Mouse (Mus musculus) limb, embryonic 13.5 days (tissue): ENCODE measurements around the gene Abcd3. TPM values are rescaled to one million over a fixed set of nuclear protein-coding genes. Genes with fewer than 3 reads are reported as not detected.

ENCODE experiments used
- ATAC-seq: fragments of 200-750 bp; cut with Nextera tagmentation; 2 replicates; pipeline ENCODE4 v1.8.0; 2017; ENCODE audit warnings: low read depth, moderate number of reproducible peaks, moderate TSS enrichment; ENCODE audit not compliant: low FRiP score
- H3K27ac ChIP-seq: fragments of 300-500 bp; sonication (generic); 2 replicates; pipeline ENCODE4 v1.5.1; 2015; ENCODE audit warnings: inconsistent platforms, mild to moderate bottlenecking, moderate library complexity
- H3K27me3 ChIP-seq: fragments of 300-500 bp; sonication (generic); 2 replicates; pipeline ENCODE4 v1.6.1; 2015; ENCODE audit warnings: mild to moderate bottlenecking, inconsistent platforms
- H3K36me3 ChIP-seq: fragments of 300-500 bp; sonication (generic); 2 replicates; pipeline ENCODE4 v1.6.1; 2015; ENCODE audit warnings: inconsistent platforms, mild to moderate bottlenecking, moderate library complexity
- H3K4me1 ChIP-seq: fragments of 300-500 bp; sonication (generic); 2 replicates; pipeline ENCODE4 v1.6.1; 2015; ENCODE audit warnings: inconsistent platforms
- H3K4me2 ChIP-seq: fragments of 300-500 bp; sonication (generic); replicated peaks from 2 replicates; pipeline ENCODE4 v1.6.1; 2015; ENCODE audit warnings: inconsistent platforms, mild to moderate bottlenecking, moderate library complexity
- H3K4me3 ChIP-seq: fragments of 300-500 bp; sonication (generic); 2 replicates; pipeline ENCODE4 v1.5.1; 2015; ENCODE audit warnings: moderate library complexity, mild to moderate bottlenecking, inconsistent platforms
- H3K9ac ChIP-seq: fragments of 300-500 bp; sonication (generic); 2 replicates; pipeline ENCODE4 v1.6.1; 2015; ENCODE audit warnings: mild to moderate bottlenecking, inconsistent platforms
- H3K9me3 ChIP-seq: fragments of 300-500 bp; sonication (generic); 2 replicates; pipeline ENCODE4 v1.6.1; 2016; ENCODE audit warnings: inconsistent platforms
- WGBS: fragments of 180-500 bp; shearing (Covaris S2); methylation state at CpG from one replicate; pipeline ENCODE4 v1.1.7; 2015; 5-methylcytosine and 5-hydroxymethylcytosine counted together
- polyA plus RNA-seq: library from polyadenylated mRNA; unstranded; fragments of >200 nt; fragmentation: Nextera tagmentation; extraction: Ambion mirVana; gene quantifications from 2 replicates; pipeline ENCODE4 v1.2.1, GENCODE M21; 2015

The Abcd3 gene
- polyA plus RNA-seq: 58.7 and 60.4 TPM in 2 replicates

- WGBS: under 1% methylated on average over 55 of the region's 99 CpGs
- ATAC-seq: peak; percentile 91
- Histone ChIP-seq H3K4me1 (peaks cover 35% of the 10 kb centered on the region), H3K4me3 (peak within 1 kb of the TSS; percentile 85), H3K27me3 (no peaks in the 10 kb centered on the region), H3K4me2 (peak within 1 kb of the TSS; percentile 65), H3K27ac (peak within 1 kb of the TSS; percentile 98), H3K9me3 (no peaks in the 10 kb centered on the region), H3K36me3 (no peaks in the 10 kb centered on the region), H3K9ac (peak within 1 kb of the TSS; percentile 92)
Measured at GRCm38 (mm10) chr3:121814877-121815548, at the start of gene Abcd3. Abcd3 (minus strand) TSS chr3:121815302.

DNA sequence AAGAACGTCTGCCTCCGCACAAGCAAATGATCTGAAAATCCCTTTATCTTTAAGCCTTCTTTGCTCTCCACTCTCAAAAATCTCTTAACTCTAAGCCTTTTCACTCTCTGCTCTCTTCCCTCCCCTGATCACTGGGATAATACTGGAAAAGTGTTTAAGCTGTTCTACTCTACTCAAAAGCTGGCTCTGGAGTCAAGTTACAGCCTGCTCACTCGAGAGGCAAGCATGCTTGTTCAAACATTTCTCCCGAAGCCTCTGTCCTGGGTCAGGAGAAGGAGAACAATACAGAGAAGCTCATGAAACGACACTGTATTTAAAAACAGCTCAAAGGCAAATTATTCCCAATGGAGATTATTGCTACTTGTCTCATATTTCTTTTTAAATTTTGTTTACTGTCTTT lies 44.0 kb upstream of the Abcd3 start:
- Histone ChIP-seq H3K4me1 (peaks cover 13% of the 10 kb centered on the region), H3K4me3 (no peak overlapping the region), H3K27me3 (no peaks in the 10 kb centered on the region), H3K9ac (no peak overlapping the region), H3K9me3 (no peaks in the 10 kb centered on the region), H3K4me2 (no peak overlapping the region; the same call in 1 of the 2 replicates), H3K36me3 (no peaks in the 10 kb centered on the region), H3K27ac (peak overlapping the region; percentile 48; the same call in 1 of the 2 replicates)
- 29% methylated on average over 5 of the region's 5 CpGs for WGBS
- ATAC-seq: peak; percentile 59; the same call in 1 of the 2 replicates

DNA sequence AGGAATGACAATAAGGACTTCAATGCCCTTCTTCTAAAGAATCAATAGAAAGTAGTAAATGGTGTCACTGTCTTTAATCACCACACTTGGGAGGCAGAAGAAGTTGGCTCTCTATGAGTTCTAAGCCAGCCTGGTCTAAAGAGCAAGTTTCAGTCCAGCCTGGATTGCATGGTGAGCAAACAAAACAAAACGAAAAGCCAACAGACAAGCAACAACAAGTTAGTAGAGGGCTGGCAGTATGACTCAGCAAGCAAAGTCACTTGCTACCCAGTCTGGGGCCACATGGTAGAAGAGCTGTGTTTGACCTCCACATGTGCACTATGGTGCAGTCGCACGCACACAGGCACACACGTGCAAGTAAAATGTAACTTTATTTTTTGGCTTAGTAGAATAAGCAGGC lies 41.0 kb upstream of the Abcd3 start:
- ATAC-seq: no peak
- H3K4me1 ChIP-seq: peaks cover 13% of the 10 kb centered on the region
- no peak overlapping the region for H3K4me2 ChIP-seq
- no peak overlapping the region for H3K9ac ChIP-seq
- WGBS: 95% methylated on average over 4 of the region's 4 CpGs
- no peak overlapping the region for H3K4me3 ChIP-seq
- no peaks in the 10 kb centered on the region for H3K36me3 ChIP-seq
- H3K27me3 ChIP-seq: no peaks in the 10 kb centered on the region
- H3K9me3 ChIP-seq: no peaks in the 10 kb centered on the region
- H3K27ac ChIP-seq: no peak overlapping the region

GRCm38 (mm10) chr3:121853781-121854520 lies 38.8 kb upstream of the Abcd3 start:
- Histone ChIP-seq H3K36me3 (no peaks in the 10 kb centered on the region), H3K9ac (no peak overlapping the region), H3K27me3 (no peaks in the 10 kb centered on the region), H3K4me1 (peaks cover 9% of the 10 kb centered on the region), H3K4me3 (no peak overlapping the region), H3K27ac (no peak overlapping the region), H3K9me3 (no peaks in the 10 kb centered on the region), H3K4me2 (no peak overlapping the region)
- ATAC-seq: no peak
- 69% methylated on average over 5 of the region's 5 CpGs for WGBS

DNA sequence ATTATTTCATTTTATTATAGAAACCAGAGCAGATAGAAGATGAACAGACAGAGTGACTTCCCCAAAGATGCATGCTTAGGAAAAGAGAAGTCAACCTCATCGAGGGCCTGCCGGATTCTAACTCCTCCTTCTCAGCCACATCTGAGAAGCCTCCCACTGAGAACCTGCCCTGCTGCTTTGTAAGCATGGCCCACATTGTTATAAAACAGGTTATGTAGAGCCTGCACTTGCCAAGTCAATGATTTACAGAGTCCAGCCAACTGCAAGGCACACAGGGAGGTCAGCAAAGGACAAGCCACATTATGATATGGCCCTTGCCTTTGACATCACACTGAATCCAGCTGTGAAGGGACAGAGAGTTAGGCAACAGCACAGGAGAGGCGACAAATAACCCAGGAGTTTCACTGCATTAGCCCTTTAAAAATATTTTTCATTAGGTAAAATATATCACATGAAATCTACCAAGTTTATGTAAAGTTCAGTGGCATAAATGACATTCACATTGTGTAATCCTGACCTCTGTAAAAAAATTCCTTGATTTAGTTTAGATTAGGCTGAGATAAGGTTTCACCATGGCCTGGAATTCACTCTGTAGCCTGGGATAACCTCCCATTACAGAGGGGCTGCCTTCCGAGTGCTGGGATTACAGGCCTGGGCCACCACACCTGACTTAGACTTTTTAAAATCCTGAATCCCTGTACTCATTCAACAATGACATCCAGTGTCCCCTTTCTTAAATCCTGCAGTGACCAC lies 37.1 kb upstream of the Abcd3 start:
- Histone ChIP-seq H3K4me1 (no peaks in the 10 kb centered on the region), H3K4me2 (no peak overlapping the region), H3K9me3 (no peaks in the 10 kb centered on the region), H3K36me3 (no peaks in the 10 kb centered on the region), H3K4me3 (no peak overlapping the region), H3K9ac (no peak overlapping the region), H3K27ac (no peak overlapping the region), H3K27me3 (no peaks in the 10 kb centered on the region)
- WGBS: 49% methylated on average over 4 of the region's 4 CpGs
- no peak for ATAC-seq

DNA sequence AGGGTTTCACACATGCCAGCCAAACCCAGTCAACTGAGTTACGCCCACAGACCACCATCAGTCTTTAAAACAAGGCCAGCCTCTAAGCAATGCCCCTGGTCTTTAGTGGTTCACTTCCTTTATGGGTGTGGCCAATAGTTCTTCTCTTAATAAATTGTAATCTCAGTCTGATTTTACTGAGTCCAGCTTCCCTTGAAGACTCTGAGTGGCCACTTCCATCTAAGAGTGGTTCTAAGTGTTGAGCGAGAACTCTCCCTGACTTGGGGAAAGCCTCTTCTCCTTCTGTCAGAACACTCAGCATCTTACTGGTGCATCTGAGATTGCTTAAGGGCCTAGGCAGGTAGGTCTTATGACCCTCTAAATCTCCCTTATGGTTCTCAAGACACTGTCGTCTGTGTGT lies 35.9 kb upstream of the Abcd3 start:
- Histone ChIP-seq H3K4me3 (no peak overlapping the region), H3K36me3 (no peaks in the 10 kb centered on the region), H3K9me3 (no peaks in the 10 kb centered on the region), H3K27me3 (no peaks in the 10 kb centered on the region), H3K27ac (no peak overlapping the region), H3K9ac (no peak overlapping the region), H3K4me1 (no peaks in the 10 kb centered on the region), H3K4me2 (no peak overlapping the region)
- ATAC-seq: no peak
- 86% methylated on average over 3 of the region's 3 CpGs for WGBS

GRCm38 (mm10) chr3:121850381-121850780 lies 35.3 kb upstream of the Abcd3 start:
- Histone ChIP-seq H3K9ac (no peak overlapping the region), H3K4me3 (no peak overlapping the region), H3K9me3 (no peaks in the 10 kb centered on the region), H3K27ac (no peak overlapping the region), H3K27me3 (no peaks in the 10 kb centered on the region), H3K4me1 (no peaks in the 10 kb centered on the region), H3K4me2 (no peak overlapping the region), H3K36me3 (no peaks in the 10 kb centered on the region)
- no peak for ATAC-seq
- 86% methylated on average over 4 of the region's 4 CpGs for WGBS

DNA sequence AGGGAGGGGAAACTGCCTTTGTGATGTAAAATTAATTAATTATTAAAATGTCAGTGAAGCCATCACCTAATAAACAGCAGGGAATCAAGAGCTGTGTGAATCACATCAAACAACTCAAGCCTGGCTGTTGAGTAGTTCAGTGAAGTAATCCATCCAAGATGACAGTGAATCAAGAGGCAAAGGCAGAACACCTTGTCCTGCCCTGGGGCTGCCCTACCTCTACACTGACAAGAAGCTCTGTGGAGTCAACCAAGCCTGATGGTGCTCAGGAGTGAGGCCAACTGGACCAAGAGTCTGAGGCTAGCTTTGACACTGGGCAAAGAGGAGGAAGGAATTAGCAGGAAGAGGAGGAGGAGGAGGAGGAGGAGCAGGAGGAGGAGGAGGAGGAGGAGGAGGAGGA lies 32.2 kb upstream of the Abcd3 start:
- Histone ChIP-seq H3K9me3 (no peaks in the 10 kb centered on the region), H3K36me3 (no peaks in the 10 kb centered on the region), H3K4me2 (no peak overlapping the region), H3K27me3 (no peaks in the 10 kb centered on the region), H3K4me1 (no peaks in the 10 kb centered on the region), H3K4me3 (no peak overlapping the region), H3K9ac (no peak overlapping the region), H3K27ac (no peak overlapping the region)
- no peak for ATAC-seq

DNA sequence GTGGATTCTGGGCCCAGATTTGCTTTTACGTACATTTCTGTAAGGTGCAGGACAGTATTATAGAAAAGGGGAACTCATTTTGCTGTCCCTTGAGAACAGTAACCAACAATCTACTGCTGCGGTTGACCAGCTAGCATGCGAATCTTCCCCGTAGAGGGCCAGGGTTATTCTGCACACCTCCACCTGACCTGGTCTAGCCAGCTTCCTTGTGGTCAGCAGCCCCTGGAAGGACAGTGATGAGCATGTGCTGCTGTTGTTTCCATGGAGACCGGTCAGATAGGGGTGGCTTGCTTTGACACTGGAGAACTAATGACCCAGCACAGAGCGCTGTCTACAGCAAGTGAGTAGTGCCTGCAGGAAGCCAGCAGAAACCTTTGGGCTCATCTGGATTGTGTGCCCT lies 29.6 kb upstream of the Abcd3 start:
- Histone ChIP-seq H3K4me1 (no peaks in the 10 kb centered on the region), H3K9ac (no peak overlapping the region), H3K4me3 (no peak overlapping the region), H3K9me3 (no peaks in the 10 kb centered on the region), H3K4me2 (no peak overlapping the region), H3K27me3 (no peaks in the 10 kb centered on the region), H3K27ac (no peak overlapping the region), H3K36me3 (no peaks in the 10 kb centered on the region)
- WGBS: 90% methylated on average over 6 of the region's 6 CpGs
- ATAC-seq: no peak

DNA sequence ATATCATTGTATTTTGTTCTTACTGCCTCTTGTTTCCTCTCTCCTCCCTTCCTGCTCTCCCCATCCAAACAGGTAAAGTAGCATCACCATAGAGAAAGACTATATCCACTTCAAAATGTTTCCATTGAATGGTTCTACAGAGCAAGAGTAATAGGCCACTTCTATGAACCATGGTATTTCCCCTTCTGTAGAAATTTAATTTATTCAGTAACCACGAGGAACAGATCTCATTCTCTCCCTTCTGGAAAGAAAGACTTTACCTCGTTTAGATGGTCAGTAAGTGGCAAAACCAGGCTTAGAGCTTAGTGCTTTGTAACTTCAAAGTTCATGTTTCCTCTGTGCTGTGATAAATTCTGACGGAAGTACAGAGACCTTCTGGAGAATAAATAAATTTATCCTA lies 28.9 kb upstream of the Abcd3 start:
- H3K27ac ChIP-seq: no peak overlapping the region
- no peaks in the 10 kb centered on the region for H3K4me1 ChIP-seq
- no peak overlapping the region for H3K9ac ChIP-seq
- H3K36me3 ChIP-seq: no peaks in the 10 kb centered on the region
- H3K27me3 ChIP-seq: no peaks in the 10 kb centered on the region
- no peak overlapping the region for H3K4me3 ChIP-seq
- H3K9me3 ChIP-seq: no peaks in the 10 kb centered on the region
- WGBS: 57% methylated on average over 3 of the region's 3 CpGs
- no peak for ATAC-seq
- no peak overlapping the region for H3K4me2 ChIP-seq

GRCm38 (mm10) chr3:121843254-121843653 lies 28.2 kb upstream of the Abcd3 start:
- Histone ChIP-seq H3K27ac (no peak overlapping the region), H3K9me3 (0 out of 2 replicates have a peak, but pooled peaks cover 3% of the 10 kb centered on the region), H3K4me1 (no peaks in the 10 kb centered on the region), H3K27me3 (no peaks in the 10 kb centered on the region), H3K4me2 (no peak overlapping the region), H3K36me3 (no peaks in the 10 kb centered on the region), H3K4me3 (no peak overlapping the region), H3K9ac (no peak overlapping the region)
- WGBS: 73% methylated on average over 5 of the region's 5 CpGs
- ATAC-seq: no peak

DNA sequence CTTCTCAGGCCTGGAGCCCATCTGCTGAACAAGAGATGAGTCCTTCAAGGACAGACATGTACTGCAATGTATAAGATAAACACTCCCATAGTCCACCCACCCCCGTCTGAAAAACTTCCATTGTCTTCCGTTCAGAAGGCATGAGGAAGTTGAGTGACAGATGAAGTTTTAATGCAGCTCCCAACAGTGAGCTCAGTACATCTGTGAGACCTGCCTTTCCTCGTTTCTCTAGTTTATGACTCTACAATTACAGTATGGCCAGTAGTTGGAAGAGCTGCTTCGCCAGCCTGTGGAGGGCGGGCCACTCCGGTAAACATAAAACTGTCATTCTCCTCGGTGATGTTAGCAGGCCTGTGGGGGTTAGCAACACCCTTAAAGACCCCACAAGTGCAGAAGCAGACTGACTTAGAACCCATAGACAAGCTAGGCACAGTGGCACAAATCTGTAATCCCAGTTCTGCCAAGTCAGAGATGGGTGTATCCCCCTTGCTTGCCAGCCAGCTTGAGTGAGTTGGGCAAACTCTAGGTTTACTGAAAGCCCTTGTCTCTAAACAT lies 27.3 kb upstream of the Abcd3 start:
- H3K27me3 ChIP-seq: no peaks in the 10 kb centered on the region
- no peak overlapping the region for H3K4me2 ChIP-seq
- H3K9me3 ChIP-seq: 0 out of 2 replicates have a peak, but pooled peaks cover 5% of the 10 kb centered on the region
- no peak overlapping the region for H3K4me3 ChIP-seq
- no peaks in the 10 kb centered on the region for H3K36me3 ChIP-seq
- no peaks in the 10 kb centered on the region for H3K4me1 ChIP-seq
- WGBS: 38% methylated on average over 7 of the region's 7 CpGs
- no peak overlapping the region for H3K9ac ChIP-seq
- no peak for ATAC-seq
- no peak overlapping the region for H3K27ac ChIP-seq
